Mouse (Mus musculus) cerebellum, postnatal 10 days (tissue): ENCODE results near the gene Ccdc62.
A peak's percentile ranks its signal among the peaks of the same experiment; 100 is the strongest.

Source experiments
- DNase-seq, 2 experiments: peaks; one replicate each; pipeline ENCODE4 v3.0.0; 2021; ENCODE audit warnings: mixed read lengths in 2 of 2

The Ccdc62 gene

GRCm38 (mm10) chr5:123930508-123930989, at the start of gene Ccdc62:
Gene Ccdc62, plus strand, starts transcription at chr5:123930679.
- DNase-seq, result peak; percentile 96 to 98

- no peak for DNase-seq
These were observed 49.7 kb upstream of the Ccdc62 start for GRCm38 (mm10) chr5:123880778-123881177.

- DNase-seq, result no peak
These were observed 46.6 kb upstream of the Ccdc62 start for GRCm38 (mm10) chr5:123883891-123884290.

- no peak for DNase-seq
These were observed 46.1 kb upstream of the Ccdc62 start for GRCm38 (mm10) chr5:123884332-123884731.

GRCm38 (mm10) chr5:123886365-123886764, 44.1 kb upstream of the Ccdc62 start:
- DNase-seq, result no peak

GRCm38 (mm10) chr5:123890312-123890711, 40.2 kb upstream of the Ccdc62 start:
- no peak for DNase-seq

- no peak for DNase-seq
These were observed 39.5 kb upstream of the Ccdc62 start for GRCm38 (mm10) chr5:123890987-123891386.

GRCm38 (mm10) chr5:123891669-123892068, 38.8 kb upstream of the Ccdc62 start:
- peak; percentile 62 to 78 for DNase-seq

GRCm38 (mm10) chr5:123893520-123893919, 37.0 kb upstream of the Ccdc62 start:
- no peak for DNase-seq

- no peak for DNase-seq
These were observed 34.1 kb upstream of the Ccdc62 start for GRCm38 (mm10) chr5:123896395-123896794.

GRCm38 (mm10) chr5:123897352-123897751, 33.1 kb upstream of the Ccdc62 start:
- no peak for DNase-seq

GRCm38 (mm10) chr5:123904059-123904672, 26.3 kb upstream of the Ccdc62 start:
- DNase-seq, result no peak

- no peak for DNase-seq
These were observed 24.1 kb upstream of the Ccdc62 start for GRCm38 (mm10) chr5:123906146-123906975.

GRCm38 (mm10) chr5:123906976-123907630, 23.4 kb upstream of the Ccdc62 start, which contains the start of gene Denr:
Gene Denr, plus strand, starts transcription at chr5:123907175.
- DNase-seq, result peak; percentile 100

GRCm38 (mm10) chr5:123907631-123907977, 22.9 kb upstream of the Ccdc62 start:
- no peak for DNase-seq

- no peak for DNase-seq
These were observed 15.6 kb upstream of the Ccdc62 start for GRCm38 (mm10) chr5:123914852-123915251.

- no peak for DNase-seq
These were observed 8.4 kb upstream of the Ccdc62 start for GRCm38 (mm10) chr5:123922112-123922511.

GRCm38 (mm10) chr5:123927118-123927517, 3.4 kb upstream of the Ccdc62 start, which contains the start of gene Gm43518:
Gene Gm43518, plus strand, starts transcription at chr5:123927418.
- DNase-seq, result no peak

GRCm38 (mm10) chr5:123931131-123931530, 652 bp downstream of the Ccdc62 start:
- no peak for DNase-seq

- DNase-seq, result no peak
These were observed 2.4 kb downstream of the Ccdc62 start for GRCm38 (mm10) chr5:123932927-123933326.

- no peak for DNase-seq
These were observed 3.1 kb downstream of the Ccdc62 start for GRCm38 (mm10) chr5:123933556-123933955.

- DNase-seq, result peak; percentile 47 to 55
These were observed 3.6 kb downstream of the Ccdc62 start for GRCm38 (mm10) chr5:123933957-123934591.

GRCm38 (mm10) chr5:123935931-123936330, 5.5 kb downstream of the Ccdc62 start:
- DNase-seq, result no peak
